Mouse (Mus musculus) monocyte, adult 5-6 weeks (primary cell): ENCODE results near the gene Prim1. TPM values are rescaled to one million over a fixed set of nuclear protein-coding genes. Genes with fewer than 3 reads are reported as not detected.

Experiments used
- ATAC-seq: fragments of 153-309, 156-312 bp; replicated peaks from 2 replicates; pipeline ENCODE4 v1.8.0; 2017; ENCODE audit warnings: mild to moderate bottlenecking; ENCODE audit not compliant: low TSS enrichment, insufficient number of reproducible peaks, severe bottlenecking, poor library complexity, low FRiP score
- total RNA-seq: library from RNA; stranded (forward); fragments of 200-1000, 200-491, 200-594 nt; gene quantifications from 3 replicates; pipeline ENCODE4 v1.2.3, GENCODE M21; 2017

Gene Prim1
- 8.2 to 17.1 TPM (median 11.8 TPM) in 3 replicates for total RNA-seq

DNA sequence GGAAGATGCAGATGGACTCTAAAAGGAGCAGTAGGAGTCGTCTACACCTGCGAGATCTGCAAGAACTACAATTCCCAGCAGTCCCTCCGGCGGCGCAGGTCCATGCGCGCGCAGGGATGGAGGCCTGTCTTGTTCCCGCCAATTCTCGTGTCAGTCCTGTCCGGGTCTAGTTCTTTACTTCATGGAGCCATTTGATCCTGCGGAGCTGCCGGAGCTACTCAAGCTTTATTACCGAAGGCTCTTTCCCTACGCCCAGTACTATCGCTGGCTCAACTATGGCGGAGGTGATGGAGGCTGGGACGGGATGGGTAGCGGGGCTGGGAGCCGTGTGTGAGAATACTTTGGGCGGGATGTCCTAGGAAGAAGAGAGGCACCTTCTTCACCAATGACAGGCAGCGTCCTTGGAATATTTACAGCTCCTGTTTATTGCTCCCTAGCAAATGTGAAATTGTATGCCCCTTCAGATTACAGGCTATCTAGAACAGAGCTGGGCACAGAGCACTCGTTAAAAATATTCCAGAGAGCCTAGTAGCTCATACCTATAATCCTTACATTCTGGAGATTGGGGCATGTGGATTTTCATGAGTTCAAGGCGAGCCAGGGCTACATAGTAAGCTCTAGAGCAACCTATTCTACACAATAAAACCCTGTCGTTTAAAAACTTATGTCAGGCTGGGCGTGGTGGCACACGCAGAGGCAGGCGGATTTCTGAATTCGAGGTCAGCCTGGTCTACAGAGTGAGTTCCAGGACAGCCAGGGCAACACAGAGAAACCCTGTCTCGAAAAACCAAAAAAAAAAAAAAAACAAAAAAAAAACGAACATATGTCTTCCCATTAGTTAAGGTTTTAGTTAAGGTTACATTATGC lies at the start of gene Prim1:
TSS of gene Prim1 (plus strand) at position 101 of the 867 bp plus-strand sequence.
- peak; percentile 85 for ATAC-seq

DNA sequence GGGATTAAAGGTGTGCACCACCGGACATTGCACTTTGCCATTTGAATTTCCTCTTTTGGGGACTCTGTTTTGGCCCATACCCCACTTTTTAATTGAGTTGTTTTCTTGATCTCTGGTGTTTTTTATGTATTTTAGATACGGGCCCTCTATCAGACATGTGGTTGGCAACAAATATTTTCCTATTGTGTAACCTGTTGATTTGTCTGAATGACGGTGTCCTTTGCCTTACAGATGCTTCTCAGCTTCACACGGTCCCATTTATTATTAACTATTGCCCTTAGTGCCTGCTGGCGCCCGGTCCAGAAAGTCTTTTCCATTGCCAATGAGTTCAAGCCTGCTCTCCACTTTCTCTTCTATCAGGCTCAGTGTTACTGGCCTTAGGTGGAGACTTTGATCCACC lies 48.5 kb upstream of the Prim1 start:
- no peak for ATAC-seq

DNA sequence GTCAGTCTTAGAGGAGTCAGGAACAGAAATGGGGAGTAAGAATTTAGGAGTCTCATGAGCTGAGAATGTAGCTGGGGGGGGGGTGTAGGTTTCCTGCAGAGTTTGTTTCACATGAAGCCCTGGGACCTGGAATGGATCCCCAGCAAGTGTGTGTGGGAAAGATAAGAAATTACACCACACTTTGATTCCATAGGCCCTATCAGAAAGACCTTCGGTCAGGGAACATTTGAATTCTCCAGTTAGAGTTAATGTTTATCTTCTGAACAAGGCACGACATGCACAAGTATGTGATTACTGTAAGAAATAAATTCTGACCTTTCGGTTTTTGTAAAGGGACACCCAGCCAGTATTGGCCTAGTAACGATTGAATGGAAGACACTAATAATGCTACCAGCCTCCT lies 45.1 kb upstream of the Prim1 start:
- ATAC-seq: no peak

DNA sequence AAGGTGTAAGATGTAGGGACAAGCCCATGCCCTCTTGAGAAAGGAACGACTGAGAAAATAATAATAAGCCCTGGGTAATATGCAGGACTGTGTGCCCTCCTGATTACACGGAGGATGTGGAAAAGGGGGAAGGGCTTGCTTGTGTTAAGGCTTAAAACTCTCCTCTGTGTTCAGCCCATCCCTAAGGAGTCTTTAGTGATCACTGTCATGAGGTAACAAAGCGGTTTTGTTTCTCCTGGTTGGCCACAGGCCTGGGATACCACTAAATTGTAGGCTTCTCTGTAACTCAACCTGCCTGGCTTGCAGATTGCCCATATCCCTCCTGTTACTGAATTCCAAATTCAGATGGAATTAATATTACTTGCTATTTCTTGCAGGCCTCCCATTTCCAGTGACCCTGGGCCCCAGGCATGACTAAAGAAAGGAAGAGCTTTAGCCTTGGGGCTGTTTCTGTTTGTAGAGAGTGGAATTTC lies 44.6 kb upstream of the Prim1 start:
- no peak for ATAC-seq

DNA sequence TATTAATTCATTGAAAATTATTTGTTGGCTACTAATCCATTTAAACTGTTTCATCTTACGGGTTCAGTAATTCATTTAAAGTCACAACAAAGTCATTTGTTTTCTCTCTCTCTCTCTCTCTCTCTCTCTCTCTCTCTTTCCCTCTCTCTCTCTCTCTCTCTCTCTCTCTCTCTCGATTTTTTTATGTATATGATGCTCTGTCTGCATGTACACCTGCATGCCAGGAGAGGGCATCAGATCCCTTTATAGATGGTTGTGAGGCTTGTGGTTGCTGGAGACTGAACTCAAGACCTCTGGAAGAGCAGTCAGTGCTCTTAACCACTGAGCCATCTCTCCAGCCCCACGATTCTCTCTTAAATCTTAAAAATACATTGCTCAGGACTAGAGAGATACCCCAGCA lies 43.8 kb upstream of the Prim1 start:
- no peak for ATAC-seq

DNA sequence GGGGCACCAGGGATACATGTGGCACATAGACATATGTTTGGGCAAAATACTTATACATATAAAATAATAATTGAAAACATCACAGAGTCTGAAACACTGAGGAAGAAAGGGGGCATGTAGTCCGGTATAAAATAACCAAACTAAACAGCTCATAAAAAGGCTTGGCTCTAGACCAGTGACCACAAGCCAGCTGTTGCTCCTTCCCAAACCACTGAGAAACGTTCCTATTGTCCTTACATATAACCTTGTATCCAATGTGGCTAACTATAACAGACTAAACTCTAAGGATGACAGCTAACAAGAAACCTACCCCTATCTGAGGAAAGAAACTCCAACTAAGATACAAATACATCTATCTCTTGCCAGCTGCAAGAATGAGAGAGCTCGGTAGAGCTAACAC lies 40.9 kb upstream of the Prim1 start:
- no peak for ATAC-seq

DNA sequence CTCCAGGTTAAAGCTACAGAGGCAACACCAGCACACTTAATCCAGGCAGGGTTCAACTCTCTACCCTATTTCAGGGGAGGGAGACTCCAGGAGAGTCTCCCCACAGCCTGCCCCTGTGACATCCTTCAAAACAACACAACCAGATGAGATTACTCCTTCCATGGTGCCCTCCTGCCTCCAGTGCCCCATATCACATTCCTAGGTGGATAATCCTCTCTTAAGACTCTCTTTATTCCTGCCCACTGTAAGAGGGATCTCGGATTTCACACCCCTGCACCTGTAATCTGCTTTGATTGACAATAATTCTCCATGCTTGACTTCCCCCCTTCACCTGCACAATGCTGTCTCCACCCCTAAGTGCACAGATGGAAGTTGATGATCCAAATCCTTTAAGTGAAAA lies 39.5 kb upstream of the Prim1 start:
- no peak for ATAC-seq

DNA sequence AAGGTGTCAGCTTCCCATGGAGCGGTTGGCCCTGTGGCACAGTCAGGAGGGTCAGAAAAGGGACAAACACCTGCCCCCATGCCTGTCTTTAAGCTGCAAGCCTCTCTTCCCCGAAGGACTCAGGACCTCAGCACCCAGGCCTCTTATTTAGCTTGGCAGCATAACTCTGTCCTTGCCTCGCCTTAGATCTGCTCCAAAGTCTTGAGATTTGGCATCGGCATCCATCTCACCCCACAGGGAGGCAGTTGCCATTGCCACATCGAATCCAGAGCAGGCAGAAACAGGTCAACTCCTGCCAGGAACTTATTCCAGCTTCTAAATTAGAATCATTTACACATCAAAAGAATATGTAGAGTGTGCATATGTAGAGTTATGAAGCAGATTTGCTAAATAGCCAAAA lies 30.3 kb upstream of the Prim1 start:
- no peak for ATAC-seq

DNA sequence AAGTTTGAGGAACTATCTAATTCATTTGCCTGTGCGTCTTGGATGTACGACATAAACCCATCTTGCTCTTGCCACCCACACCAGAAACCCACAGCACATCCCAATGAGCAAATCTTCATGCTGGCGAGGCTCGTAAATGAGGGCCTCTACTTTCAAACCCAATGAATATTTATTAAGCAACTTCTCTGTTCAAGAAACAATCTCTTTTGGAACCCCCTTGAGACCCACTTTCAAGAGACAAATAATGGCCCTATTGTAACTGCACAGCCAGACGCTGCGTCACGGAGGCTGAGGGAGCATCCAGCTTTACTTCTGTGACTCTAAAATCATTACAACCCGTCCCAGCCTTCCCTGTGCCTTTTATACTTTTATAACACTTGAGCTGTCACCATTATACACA lies 29.4 kb upstream of the Prim1 start:
- ATAC-seq: no peak

DNA sequence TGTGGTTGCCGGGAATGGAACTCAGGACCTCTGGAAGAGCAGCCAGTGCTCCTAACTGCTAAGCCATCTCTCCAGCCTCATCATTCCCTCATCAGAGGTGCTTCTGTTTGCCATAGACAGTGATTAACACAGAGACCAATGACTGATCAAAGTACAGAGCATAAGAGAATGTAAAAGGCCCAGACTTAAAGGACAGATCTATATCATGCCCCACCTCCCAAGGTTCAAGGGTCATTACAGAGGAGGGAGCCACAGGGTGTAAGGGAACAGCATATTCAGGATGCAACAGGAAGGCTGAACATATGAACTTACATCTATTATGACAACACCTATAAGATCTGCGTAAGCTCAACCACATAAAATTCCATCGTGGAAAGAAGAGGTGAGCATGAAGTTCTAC lies 18.3 kb upstream of the Prim1 start:
- ATAC-seq: no peak

DNA sequence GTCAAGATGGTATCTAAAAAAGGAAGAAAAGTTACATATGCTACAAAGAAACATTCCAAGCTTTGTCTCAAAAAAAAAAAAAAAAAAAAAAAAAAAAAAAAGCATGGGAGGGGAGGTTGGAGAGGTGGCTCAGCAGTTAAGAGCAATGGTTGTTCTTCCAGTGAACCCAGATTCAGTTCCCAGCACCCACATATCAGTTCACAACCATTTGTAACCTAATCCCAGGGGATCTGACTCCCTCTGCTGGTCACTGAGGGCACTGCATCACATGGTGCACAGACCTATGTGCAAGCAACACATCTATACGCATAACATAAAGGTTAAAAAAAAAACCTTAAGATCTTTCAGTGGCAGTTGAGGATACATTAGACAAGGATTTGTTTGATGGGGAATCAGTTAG lies 16.7 kb upstream of the Prim1 start:
- no peak for ATAC-seq

DNA sequence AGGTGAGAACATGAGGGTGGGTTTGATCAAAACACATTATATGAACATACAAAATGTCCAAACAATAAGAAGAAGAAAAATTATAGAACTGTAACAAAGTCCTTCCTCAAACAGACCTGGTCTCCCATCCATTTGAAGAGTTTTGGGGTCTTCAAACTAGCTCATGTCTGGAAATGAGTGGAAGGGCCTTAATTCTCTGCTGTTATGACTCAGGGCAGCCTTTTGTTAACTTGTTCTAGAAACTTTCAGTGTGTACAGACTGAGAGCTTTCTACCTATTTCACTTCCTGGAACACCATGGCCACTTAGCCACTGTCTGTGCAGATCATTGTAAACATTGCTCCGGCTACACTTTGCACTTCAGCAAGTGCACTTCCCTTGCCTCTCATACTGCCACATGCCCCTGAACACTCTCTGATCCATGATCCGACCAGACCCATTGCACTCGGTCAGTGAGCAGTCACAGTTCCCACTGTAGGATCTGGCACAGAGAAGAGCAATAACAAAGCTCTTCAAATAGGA lies 11.6 kb upstream of the Prim1 start:
- ATAC-seq: no peak

DNA sequence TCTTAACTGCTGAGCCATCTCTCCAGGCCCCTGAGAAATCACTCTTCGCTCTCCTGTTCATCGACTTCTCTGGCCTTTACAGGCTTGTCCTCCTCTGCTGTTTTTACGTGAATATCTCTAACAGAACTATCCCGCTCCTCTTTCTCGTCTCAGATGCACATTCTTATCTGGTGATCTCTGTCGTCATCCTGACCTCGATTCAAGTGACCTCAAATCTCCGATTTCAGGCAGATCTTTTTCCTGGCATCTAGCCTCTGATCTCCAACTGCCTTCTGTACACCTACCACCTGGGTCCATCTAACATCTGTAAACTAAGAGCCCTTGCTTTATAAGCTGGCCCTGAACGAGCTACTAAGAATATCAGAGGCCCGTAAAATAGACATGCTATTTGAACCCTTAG lies 10.1 kb upstream of the Prim1 start:
- ATAC-seq: no peak

DNA sequence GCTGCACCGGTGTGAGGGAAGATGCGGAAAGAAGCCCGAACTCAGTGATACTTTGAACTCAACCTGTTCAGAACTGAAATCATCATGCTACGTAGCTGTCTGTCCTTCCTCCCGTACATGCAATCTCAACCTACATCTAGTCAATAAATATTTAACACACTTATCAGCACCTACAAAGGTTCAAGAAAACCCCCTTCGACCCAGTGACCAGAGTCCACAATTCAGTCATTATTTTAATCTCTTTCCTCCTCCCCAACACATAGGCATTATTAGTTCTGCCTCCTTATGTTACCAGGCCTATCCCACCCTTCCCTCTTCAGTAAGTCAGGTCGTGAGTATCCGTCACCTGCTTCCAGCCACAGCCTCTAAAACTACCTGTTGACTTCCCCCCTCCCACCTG lies 9.5 kb upstream of the Prim1 start:
- no peak for ATAC-seq

DNA sequence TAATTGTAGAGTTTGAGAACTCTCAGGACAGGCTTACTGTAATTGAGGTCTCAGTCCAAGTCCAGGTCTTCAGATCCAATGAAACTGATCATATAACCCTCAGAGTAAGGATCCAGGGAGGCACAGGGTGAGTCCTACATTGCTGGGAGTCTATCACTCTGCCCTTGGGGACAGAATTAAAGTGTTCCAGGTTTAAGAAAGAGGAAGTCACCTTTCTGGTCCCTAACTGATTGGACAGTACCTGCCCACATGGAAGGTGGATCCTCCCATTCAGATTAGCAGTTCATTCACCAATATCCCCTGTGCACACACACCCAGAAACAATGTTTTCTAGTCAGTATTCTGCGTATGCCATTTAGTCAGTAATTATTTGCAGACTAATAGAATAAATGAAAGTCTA lies 7.5 kb upstream of the Prim1 start, which contains the start of gene Hsd17b6:
TSS of gene Hsd17b6 (minus strand) at position 166 of the 400 bp plus-strand sequence.
- ATAC-seq: no peak

DNA sequence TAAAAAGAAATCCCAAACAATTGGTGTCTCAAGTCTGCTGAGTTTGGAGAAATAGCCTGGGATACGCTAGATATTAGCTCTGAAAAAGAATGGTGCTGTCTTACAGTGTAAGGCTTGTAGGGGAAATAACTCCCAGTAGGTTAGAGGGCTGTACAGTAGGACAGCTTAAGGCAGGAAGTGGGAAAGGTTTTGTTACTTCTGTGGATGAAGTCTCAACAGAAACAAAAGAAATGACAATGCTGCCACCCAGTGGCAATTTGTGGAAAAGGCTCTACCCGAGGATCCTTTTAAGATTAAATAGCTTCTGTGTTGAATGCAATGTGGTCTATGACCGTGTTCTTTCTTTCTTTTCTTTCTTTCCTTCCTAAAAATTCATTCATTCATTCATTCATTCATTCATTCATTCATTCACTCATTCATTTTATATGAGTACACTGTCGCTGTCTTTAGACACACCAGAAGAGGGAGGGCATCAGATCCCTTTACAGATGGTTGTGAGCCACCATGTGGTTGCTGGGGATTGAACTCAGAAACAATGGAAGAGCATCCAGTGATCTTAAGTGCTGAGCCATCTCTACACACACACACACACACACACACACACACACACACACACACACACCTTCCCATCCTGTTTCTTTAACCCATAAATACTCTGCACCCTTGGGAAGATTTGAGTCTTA lies 6.6 kb upstream of the Prim1 start:
- peak; percentile 68 for ATAC-seq

DNA sequence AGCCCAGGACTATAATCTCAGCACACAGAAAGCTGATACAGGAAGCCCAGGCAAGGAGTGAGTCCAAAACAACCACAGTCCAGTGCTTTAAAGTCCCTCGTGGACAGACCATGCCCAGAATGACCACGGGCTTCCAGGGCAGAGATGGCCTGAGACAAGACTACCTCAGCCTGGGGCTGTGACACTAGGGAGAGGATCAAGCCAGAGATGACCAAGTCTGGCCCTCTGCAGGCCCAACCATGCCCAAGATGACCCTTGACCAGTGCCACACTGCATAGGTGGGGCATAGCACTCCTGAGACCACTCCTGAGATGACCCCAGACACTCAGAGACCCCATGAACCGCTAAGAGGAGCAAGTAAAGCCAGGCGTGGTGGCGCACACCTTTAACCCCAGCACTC lies 5.2 kb upstream of the Prim1 start:
- no peak for ATAC-seq

DNA sequence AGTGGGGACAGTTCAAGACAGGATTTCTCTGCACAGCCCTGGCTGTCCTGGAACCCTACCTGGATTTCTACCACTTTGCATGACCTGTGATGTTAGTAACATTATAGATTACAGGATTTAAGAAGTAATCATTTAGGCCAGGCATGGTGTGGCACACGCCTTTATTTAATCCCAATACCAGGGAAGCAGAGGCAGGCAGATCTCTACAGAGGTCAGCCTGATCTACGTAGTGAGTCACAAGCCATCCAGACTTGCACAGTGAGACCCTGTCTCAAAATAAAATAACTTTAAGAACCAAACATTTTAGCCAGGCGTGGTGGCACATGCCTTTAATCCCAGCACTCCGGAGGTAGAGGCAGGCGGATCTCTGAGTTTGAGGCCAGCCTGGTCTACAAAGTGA lies 7.2 kb downstream of the Prim1 start:
- ATAC-seq: no peak

DNA sequence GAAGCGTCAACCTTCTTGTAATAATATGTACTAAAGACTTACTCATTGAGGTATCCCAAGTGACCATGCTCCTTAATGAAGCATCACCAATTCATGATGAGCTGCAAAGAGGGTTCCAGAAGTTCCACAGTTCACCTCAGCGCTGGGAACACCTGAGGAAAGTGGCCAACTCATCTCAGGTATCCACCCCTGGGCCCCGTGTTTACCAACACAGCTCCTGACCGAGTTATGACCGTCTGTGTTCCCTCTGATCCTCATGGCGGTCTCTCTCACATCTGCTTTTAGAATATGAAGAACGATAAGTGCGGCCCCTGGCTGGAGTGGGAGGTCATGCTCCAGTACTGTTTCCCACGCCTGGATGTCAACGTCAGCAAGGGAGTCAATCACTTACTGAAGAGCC lies 8.5 kb downstream of the Prim1 start:
- no peak for ATAC-seq

DNA sequence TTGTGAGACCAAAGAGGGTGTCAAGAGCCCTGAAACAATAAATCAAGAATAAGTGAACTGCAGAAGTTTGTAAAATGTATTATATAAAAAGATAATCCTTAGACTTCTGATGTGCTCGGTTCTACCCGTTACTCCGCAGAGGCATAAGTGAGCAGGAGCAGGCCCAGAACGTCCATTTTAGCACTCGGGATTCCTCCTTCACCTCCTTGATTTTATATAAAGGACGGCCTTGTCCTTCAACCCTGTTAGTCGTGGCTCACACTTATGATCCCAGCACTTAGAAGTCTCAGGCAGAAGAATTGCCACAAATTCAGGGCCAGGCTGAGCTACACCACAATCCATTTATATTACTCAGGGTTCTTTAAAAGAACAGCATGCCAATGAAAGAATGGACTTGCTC lies 15.0 kb downstream of the Prim1 start:
- no peak for ATAC-seq
